Mouse (Mus musculus) small intestine, adult 2 months (tissue): ENCODE results near the gene Agpat4. TPM values are rescaled to one million over a fixed set of nuclear protein-coding genes. Genes with fewer than 3 reads are reported as not detected.

ENCODE experiments used
- H3K27ac ChIP-seq: fragments of 200-500 bp; 2 replicates; pipeline ENCODE4 v1.5.1; 2012; ENCODE audit warnings: low read depth, low read length, control low read depth, inconsistent platforms; ENCODE audit not compliant: insufficient read depth
- H3K27me3 ChIP-seq: fragments of 200-500 bp; 2 replicates; pipeline ENCODE4 v1.6.1; 2012; ENCODE audit warnings: mild to moderate bottlenecking, moderate library complexity, low read length, inconsistent platforms; ENCODE audit not compliant: control insufficient read depth, insufficient read depth
- H3K36me3 ChIP-seq: fragments of 200-500 bp; 2 replicates; pipeline ENCODE4 v1.6.1; 2012; ENCODE audit warnings: mild to moderate bottlenecking, low read length, control low read depth, inconsistent platforms; ENCODE audit not compliant: control insufficient read depth, insufficient read depth
- H3K4me1 ChIP-seq: fragments of 200-500 bp; 2 replicates; pipeline ENCODE4 v1.6.1; 2012; ENCODE audit warnings: low read length, inconsistent platforms, mixed read lengths; ENCODE audit not compliant: control insufficient read depth, insufficient read depth, insufficient read length
- H3K4me3 ChIP-seq: fragments of 200-500 bp; 2 replicates; pipeline ENCODE4 v1.5.1; 2012; ENCODE audit warnings: low read depth, mild to moderate bottlenecking, control low read depth, inconsistent platforms, low read length, moderate library complexity
- CTCF ChIP-seq: fragments of 200-500 bp; IDR thresholded peaks from 2 replicates; pipeline ENCODE4 v1.5.1; 2012; ENCODE audit warnings: low read depth, mild to moderate bottlenecking, control low read depth, inconsistent platforms, low read length, moderate library complexity, mixed read lengths; ENCODE audit not compliant: insufficient replicate concordance, insufficient read length; ENCODE audit errors: extremely low read depth
- POLR2A ChIP-seq: fragments of 200-500 bp; IDR thresholded peaks from 2 replicates; pipeline ENCODE4 v1.6.1; 2012; ENCODE audit warnings: low read depth, mild to moderate bottlenecking, control low read depth, inconsistent platforms, low read length, moderate library complexity
- WGBS: fragments of 180-500 bp; shearing (Covaris S2); methylation state at CpG from one replicate; pipeline ENCODE4 v1.1.7; 2018; 5-methylcytosine and 5-hydroxymethylcytosine counted together
- polyA plus RNA-seq: library from polyadenylated mRNA; depleted of rRNA; stranded (reverse); fragments of >200 nt; gene quantifications from 2 replicates; pipeline ENCODE4 v1.2.3, GENCODE M21; 2012

The Agpat4 gene
- polyA plus RNA-seq, 1 experiment: 10.3 TPM

DNA sequence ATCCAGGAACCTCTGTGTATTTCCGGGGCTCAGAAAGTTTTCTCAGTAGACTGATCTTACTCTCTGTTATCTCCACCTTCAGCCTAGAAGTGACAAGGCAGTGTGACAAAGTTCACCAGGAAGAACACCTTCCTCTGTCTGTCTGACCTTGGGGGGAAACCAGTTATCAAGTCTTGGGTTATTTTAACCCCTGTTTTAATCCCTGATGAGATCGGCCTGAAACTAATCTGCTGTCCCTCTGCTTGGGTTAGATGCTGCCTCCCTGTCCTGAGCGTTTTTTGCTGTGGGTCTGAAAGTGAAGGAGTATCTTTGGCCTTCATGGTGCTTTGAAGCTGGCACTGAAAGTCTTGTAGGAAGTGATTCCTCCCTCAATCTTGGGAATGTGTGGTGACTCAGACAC lies 4.7 kb downstream of the Agpat4 start:
- WGBS: 51% methylated on average over 3 of the region's 3 CpGs

GRCm38 (mm10) chr17:12127056-12127455 lies 8.6 kb downstream of the Agpat4 start:
- no peak overlapping the region for H3K4me3 ChIP-seq
- WGBS: 94% methylated on average over 4 of the region's 4 CpGs
- peaks cover 5% of the 10 kb centered on the region; the same call in 1 of the 2 replicates for H3K36me3 ChIP-seq
- TF ChIP-seq CTCF (no peak), POLR2A (no peak)
- peaks cover 5% of the 10 kb centered on the region; the same call in 1 of the 2 replicates for H3K4me1 ChIP-seq
- H3K27ac ChIP-seq: no peak overlapping the region
- H3K27me3 ChIP-seq: no peaks in the 10 kb centered on the region

More for the DNA sequence above, 4.7 kb downstream of the Agpat4 start:
- Histone ChIP-seq H3K4me1 (peaks cover 7% of the 10 kb centered on the region; the same call in 1 of the 2 replicates), H3K36me3 (peaks cover 5% of the 10 kb centered on the region; the same call in 1 of the 2 replicates), H3K27me3 (no peaks in the 10 kb centered on the region), H3K4me3 (no peak overlapping the region), H3K27ac (peak overlapping the region; percentile 63; the same call in 1 of the 2 replicates)
- TF ChIP-seq CTCF (no peak), POLR2A (no peak)

DNA sequence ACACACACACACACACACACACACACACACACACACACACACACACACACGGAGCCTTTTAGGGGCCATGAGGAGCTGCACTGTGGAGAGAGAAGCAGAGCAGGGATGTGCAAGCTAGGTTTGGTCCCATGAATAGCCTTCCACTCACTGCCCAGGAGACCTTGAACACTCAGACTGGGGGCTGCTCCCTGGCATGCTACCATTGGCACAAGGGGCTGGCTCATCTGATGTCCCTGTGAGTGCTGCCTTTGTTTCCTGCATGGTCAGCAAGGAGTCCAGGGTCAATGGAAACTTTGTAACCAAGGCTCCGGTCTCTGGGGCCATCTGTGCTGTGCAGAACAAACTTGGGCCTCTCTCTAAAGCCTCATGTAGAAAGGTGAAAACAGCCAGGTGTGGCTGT lies 10.5 kb downstream of the Agpat4 start:
- TF ChIP-seq POLR2A: no peak
- TF ChIP-seq CTCF: no peak
- H3K4me3 ChIP-seq: no peak overlapping the region
- no peak overlapping the region for H3K27ac ChIP-seq
- WGBS: 94% methylated on average over 2 of the region's 2 CpGs
- peaks cover 2% of the 10 kb centered on the region; the same call in 1 of the 2 replicates for H3K4me1 ChIP-seq
- peaks cover 5% of the 10 kb centered on the region; the same call in 1 of the 2 replicates for H3K36me3 ChIP-seq
- no peaks in the 10 kb centered on the region for H3K27me3 ChIP-seq

GRCm38 (mm10) chr17:12131171-12131570 lies 12.7 kb downstream of the Agpat4 start:
- TF ChIP-seq POLR2A (no peak), CTCF (no peak)
- peaks cover 2% of the 10 kb centered on the region; the same call in 1 of the 2 replicates for H3K4me1 ChIP-seq
- no peak overlapping the region for H3K27ac ChIP-seq
- no peaks in the 10 kb centered on the region for H3K36me3 ChIP-seq
- H3K4me3 ChIP-seq: no peak overlapping the region
- WGBS: 78% methylated on average over 5 of the region's 5 CpGs
- H3K27me3 ChIP-seq: no peaks in the 10 kb centered on the region

DNA sequence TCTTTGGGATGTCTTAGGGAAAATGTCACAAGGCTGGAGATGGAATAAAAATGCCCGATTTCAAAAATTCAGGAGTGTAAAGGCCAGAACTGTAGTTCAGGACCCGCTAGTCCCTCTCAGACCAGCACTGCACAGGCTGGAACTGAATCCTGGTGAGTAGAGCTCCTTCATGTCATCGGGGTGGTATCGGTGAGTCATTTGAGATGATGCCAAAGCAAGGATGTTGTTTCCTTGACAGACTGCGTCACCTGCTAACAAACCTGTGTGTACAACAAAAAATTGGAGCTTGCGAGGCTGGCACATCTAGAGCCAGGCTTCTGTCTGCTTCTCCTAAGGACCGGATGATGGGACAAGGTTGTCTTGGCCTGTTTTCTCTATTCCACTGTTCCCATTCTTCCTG lies 13.1 kb downstream of the Agpat4 start:
- no peaks in the 10 kb centered on the region for H3K36me3 ChIP-seq
- H3K27me3 ChIP-seq: no peaks in the 10 kb centered on the region
- TF ChIP-seq POLR2A (no peak), CTCF (no peak)
- H3K4me1 ChIP-seq: peaks cover 2% of the 10 kb centered on the region; the same call in 1 of the 2 replicates
- H3K27ac ChIP-seq: no peak overlapping the region
- no peak overlapping the region for H3K4me3 ChIP-seq
- 80% methylated on average over 7 of the region's 7 CpGs for WGBS

GRCm38 (mm10) chr17:12132904-12133303 lies 14.4 kb downstream of the Agpat4 start:
- 42% methylated on average over 3 of the region's 3 CpGs for WGBS
- no peaks in the 10 kb centered on the region for H3K27me3 ChIP-seq
- H3K27ac ChIP-seq: no peak overlapping the region
- H3K36me3 ChIP-seq: no peaks in the 10 kb centered on the region
- TF ChIP-seq POLR2A: no peak
- no peak for TF ChIP-seq CTCF
- no peak overlapping the region for H3K4me3 ChIP-seq
- H3K4me1 ChIP-seq: peaks cover 2% of the 10 kb centered on the region; the same call in 1 of the 2 replicates

DNA sequence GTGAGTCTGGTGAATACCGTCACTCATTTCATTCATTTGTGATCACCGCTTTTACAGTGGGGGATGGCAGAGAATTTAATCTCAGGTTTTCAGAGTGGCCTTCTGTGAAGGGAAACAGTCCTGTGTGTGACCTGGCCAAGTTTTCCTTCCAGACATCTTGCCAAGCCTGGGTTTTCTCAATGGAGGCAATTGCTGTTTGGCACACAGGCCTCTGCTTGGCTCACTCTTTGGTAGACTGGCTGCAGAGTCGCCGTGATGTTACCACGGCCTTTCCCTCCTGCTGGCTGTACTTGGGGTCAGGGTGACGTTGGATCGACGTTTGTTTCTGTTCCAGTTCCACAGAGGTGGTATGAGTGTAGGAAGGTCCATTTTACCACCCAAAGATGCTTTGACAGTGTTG lies 15.5 kb downstream of the Agpat4 start:
- Histone ChIP-seq H3K4me3 (no peak overlapping the region), H3K4me1 (peaks cover 2% of the 10 kb centered on the region; the same call in 1 of the 2 replicates), H3K27ac (no peak overlapping the region), H3K27me3 (no peaks in the 10 kb centered on the region), H3K36me3 (no peaks in the 10 kb centered on the region)
- 92% methylated on average over 8 of the region's 8 CpGs for WGBS
- TF ChIP-seq CTCF (no peak), POLR2A (no peak)
